Mouse (Mus musculus): ENCODE results near the gene Cdip1. TPM values are rescaled to one million over a fixed set of nuclear protein-coding genes. Genes with fewer than 3 reads are reported as not detected.

Gene Cdip1
- total RNA-seq, 2 experiments from 2014 or later = 230 to 241 TPM

- Histone ChIP-seq H3K4me3 (no peak overlapping the region), H3K27ac (no peak overlapping the region)
- DNase-seq (ENCODE audit: low spot score in 2 of 2) = no peak
- TF ChIP-seq CTCF (conservative IDR thresholded peaks at IDR 0.05) = no peak
Measured at GRCm38 (mm10) chr16:4725266-4725665, 64.8 kb downstream of the Cdip1 start.

- H3K27ac ChIP-seq = peak overlapping the region; percentile 43
- no peak for TF ChIP-seq CTCF (conservative IDR thresholded peaks at IDR 0.05)
- no peak overlapping the region for H3K4me3 ChIP-seq
- no peak for DNase-seq (ENCODE audit: low spot score in 2 of 2)
Measured at GRCm38 (mm10) chr16:4722915-4723209, 67.2 kb downstream of the Cdip1 start.

DNA sequence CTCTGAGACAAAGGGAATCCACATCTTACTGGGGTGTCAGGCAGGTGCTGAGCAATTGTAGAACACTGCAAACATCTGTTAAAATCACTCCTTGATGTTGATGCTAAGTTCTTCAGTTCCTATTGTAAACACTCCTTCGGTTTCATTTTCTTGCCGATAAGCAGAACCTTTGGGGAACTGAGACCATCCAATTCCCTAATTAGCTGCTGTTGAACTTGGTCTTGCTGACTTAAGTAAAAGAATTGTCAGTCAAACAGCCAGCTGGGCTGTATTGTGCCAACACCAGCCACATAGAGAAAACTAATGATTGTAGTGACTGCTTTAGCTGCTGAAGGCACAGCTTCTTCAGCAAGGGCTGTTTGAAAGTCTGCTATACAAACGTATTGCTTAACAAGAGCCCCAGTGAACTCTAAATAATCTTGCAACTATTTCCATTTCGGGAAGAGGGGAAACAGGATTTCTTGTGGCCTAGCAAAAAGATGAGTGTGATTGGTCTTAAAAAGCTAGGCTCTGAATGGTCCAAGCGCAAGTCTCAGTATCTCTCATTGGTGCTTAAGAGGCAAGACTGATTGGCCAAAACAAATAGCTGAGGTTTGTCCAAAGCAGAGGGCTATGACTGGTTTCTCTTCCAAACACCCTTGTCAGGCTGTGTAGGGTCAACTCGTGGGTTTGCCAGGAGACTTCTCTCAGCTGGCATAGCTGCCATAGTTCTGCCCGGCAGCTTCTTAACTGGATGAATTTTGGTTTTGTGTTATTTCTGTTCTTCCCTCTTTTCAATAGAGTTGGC lies 67.8 kb downstream of the Cdip1 start:
- Histone ChIP-seq H3K4me3 (no peak overlapping the region), H3K27ac (peak overlapping the region; percentile 43)
- no peak for TF ChIP-seq CTCF (conservative IDR thresholded peaks at IDR 0.05)
- no peak for DNase-seq (ENCODE audit: low spot score in 2 of 2)

- Histone ChIP-seq H3K27ac (peak within 1 kb of the TSS; percentile 92), H3K4me3 (peak within 1 kb of the TSS; percentile 70)
- DNase-seq (ENCODE audit: low spot score in 2 of 2) = peak; percentile 52 to 54
- TF ChIP-seq CTCF (conservative IDR thresholded peaks at IDR 0.05) = no peak
Measured at GRCm38 (mm10) chr16:4718753-4719518, 71.2 kb downstream of the Cdip1 start, which contains the start of gene Nmral1. TSS of gene Nmral1 (minus strand) at chr16:4719356.

GRCm38 (mm10) chr16:4717866-4718265 lies 72.2 kb downstream of the Cdip1 start:
- peak overlapping the region; percentile 70 for H3K4me3 ChIP-seq
- TF ChIP-seq CTCF (conservative IDR thresholded peaks at IDR 0.05) = no peak
- DNase-seq (ENCODE audit: low spot score in 2 of 2) = no peak
- H3K27ac ChIP-seq = no peak overlapping the region

DNA sequence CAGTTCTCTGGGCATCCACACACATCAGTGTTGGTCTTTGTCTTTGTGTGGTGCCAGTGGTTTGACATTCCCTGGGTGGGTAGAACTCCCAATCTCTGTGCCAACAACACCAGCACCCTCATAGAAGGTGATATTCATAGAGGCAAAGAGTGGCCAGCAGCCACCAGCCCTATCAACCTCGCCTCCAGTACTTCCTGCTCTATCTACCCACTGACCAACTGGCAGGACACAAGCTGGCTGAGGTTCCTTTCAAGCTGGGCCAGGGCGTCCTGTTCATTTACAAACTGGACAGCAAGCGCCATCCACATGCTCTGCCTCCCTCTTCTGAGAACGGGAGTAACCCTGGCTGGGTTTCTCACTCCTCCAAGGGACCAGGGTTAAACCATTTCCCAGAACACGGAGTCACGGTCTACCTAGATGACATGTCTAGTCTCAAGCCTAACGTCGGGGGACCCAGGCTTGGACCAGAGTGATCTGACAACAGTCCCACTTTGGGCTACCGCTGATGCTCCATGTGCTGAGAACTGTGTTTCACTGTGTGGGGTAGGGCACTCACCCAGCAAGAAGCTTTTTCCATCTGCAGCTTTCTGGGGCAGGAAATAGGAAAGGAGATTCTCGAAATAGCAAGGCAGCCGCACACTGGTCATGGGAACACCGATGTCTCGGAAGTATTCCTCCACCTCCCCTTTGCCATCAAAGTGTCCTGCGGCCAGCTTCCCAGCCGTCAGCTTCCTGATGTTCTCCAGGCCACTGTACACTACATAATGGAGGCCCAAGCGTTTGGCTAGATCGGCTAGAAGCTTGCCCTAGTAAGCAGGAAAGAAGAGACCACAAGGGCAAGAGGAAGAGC lies 76.0 kb downstream of the Cdip1 start:
- H3K27ac ChIP-seq = peak overlapping the region; percentile 61
- H3K4me3 ChIP-seq = no peak overlapping the region
- no peak for TF ChIP-seq CTCF (conservative IDR thresholded peaks at IDR 0.05)
- DNase-seq (ENCODE audit: low spot score in 2 of 2) = no peak

- TF ChIP-seq CTCF (conservative IDR thresholded peaks at IDR 0.05) = no peak
- H3K4me3 ChIP-seq = no peak overlapping the region
- H3K27ac ChIP-seq = peak overlapping the region; percentile 72
Measured at GRCm38 (mm10) chr16:4711173-4711572, 78.9 kb downstream of the Cdip1 start.

DNA sequence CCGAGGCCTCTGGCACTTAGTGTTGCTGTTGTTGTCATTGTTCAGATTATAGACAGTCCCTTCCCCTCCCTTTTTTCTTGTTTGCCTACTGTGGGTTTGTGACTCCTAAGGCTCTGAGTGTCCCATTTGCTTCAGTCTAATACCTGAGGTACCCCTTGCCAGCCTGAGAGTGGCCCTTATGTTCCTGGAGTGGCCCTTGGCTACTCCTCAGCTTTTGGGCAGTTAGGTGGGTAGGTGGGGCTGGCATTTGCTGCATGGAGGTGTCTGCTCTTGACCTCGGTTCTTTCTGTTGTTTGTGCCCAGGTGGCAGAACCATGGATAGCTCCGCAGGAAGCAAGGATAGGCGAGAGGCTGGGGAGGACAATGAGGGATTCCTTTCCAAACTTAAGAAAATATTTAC lies 84.6 kb downstream of the Cdip1 start:
- no peak for TF ChIP-seq CTCF (conservative IDR thresholded peaks at IDR 0.05)

More at GRCm38 (mm10) chr16:4711173-4711572, 78.9 kb downstream of the Cdip1 start:
- DNase-seq (ENCODE audit: low spot score in 2 of 2) = no peak

DNA sequence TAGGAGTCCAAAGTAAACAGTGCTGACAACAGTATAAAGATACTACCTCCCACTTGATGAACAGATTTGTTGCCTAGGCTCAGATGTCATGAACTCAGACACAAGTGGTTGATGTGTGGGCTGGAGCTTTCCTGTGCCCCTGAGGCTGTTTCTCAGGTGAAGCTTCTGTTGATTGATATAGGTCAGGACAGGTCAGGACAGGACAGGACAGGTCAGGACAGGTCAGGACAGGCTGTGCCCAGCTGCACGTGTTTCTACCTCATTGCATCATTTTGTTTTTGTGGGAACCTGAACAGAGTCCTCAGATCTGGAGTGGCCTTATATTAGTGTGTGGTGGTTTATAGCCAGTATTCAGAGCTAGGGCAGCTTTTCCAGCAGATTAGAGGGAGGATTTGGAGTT lies 87.4 kb downstream of the Cdip1 start:
- no peak for DNase-seq (ENCODE audit: low spot score in 2 of 2)
- no peak for TF ChIP-seq CTCF (conservative IDR thresholded peaks at IDR 0.05)
- Histone ChIP-seq H3K27ac (no peak overlapping the region), H3K4me3 (no peak overlapping the region)

More for the DNA sequence above, 84.6 kb downstream of the Cdip1 start:
- Histone ChIP-seq H3K27ac (no peak overlapping the region), H3K4me3 (no peak overlapping the region)
- no peak for DNase-seq (ENCODE audit: low spot score in 2 of 2)

GRCm38 (mm10) chr16:4701211-4701610 lies 88.9 kb downstream of the Cdip1 start:
- DNase-seq (ENCODE audit: low spot score in 2 of 2) = no peak
- TF ChIP-seq CTCF (conservative IDR thresholded peaks at IDR 0.05) = no peak
- Histone ChIP-seq H3K4me3 (no peak overlapping the region), H3K27ac (no peak overlapping the region)

Other genes starting within 250 kb of the Cdip1 start
- 10 to 100 TPM; 13.2 to 14.9 TPM for gene Srl, start 248.5 kb downstream of the Cdip1 start, total RNA-seq (2021)
- 1 to 10 TPM; 5.3 to 6.8 TPM for gene Tfap4, start 230.4 kb downstream of the Cdip1 start, total RNA-seq (2021)
- gene Glis2, start 195.6 kb downstream of the Cdip1 start, total RNA-seq (2021) = 10 to 100 TPM; 11.0 to 13.9 TPM
- 10 to 100 TPM; 72.3 to 75.2 TPM for gene Pam16, start 165.3 kb downstream of the Cdip1 start, total RNA-seq (2021)
- gene Vasn, start 150.4 kb downstream of the Cdip1 start, total RNA-seq (2021) = 1 to 10 TPM; 5.7 to 6.2 TPM
- gene Dnaja3, start 150.3 kb downstream of the Cdip1 start, total RNA-seq (2021) = 10 to 100 TPM; 61.2 to 65.4 TPM
- gene Coro7, start 110.5 kb downstream of the Cdip1 start, total RNA-seq (2021) = 10 to 100 TPM; 85.6 to 93.4 TPM
- gene Nmral1, start 70.9 kb downstream of the Cdip1 start, total RNA-seq (2021) = 10 to 100 TPM; 16.8 to 17.4 TPM
- gene Hmox2, start 63.9 kb downstream of the Cdip1 start, total RNA-seq (2021) = 10 to 100 TPM; 91.8 to 92.0 TPM
- gene 4930562C15Rik, start 45.1 kb upstream of the Cdip1 start, total RNA-seq (2021) = not detected
- 10 to 100 TPM; 95.8 to 96.4 TPM for gene Ubald1, start 90.0 kb upstream of the Cdip1 start, total RNA-seq (2021)
- gene Mgrn1, start 96.0 kb upstream of the Cdip1 start, total RNA-seq (2021) = 100 to 1,000 TPM; 211 to 212 TPM
- 10 to 100 TPM; 79.1 to 79.6 TPM for gene Nudt16l1, start 148.5 kb upstream of the Cdip1 start, total RNA-seq (2021)
- 10 to 100 TPM; 75.8 to 98.0 TPM for gene Anks3, start 173.9 kb upstream of the Cdip1 start, total RNA-seq (2021)
- not detected for gene Sept12, start 207.6 kb upstream of the Cdip1 start, total RNA-seq (2021)
- gene Smim22, start 217.0 kb upstream of the Cdip1 start, total RNA-seq (2021) = not detected
- gene Rogdi, start 223.3 kb upstream of the Cdip1 start, total RNA-seq (2021) = 100 to 1,000 TPM; 394 to 420 TPM

Data from layer of hippocampus, adult 2 months (tissue).